Mouse (Mus musculus) cortical plate, adult 2 months (tissue): ENCODE measurements around the gene Ucp3.

Source experiments
- CTCF ChIP-seq: fragments of 200-500 bp; IDR thresholded peaks from 2 replicates; pipeline ENCODE4 v1.5.1; 2011; ENCODE audit warnings: mild to moderate bottlenecking, control low read depth, low read length; ENCODE audit not compliant: insufficient read depth; ENCODE audit errors: extremely low read depth
- POLR2A ChIP-seq: fragments of 200-500 bp; IDR thresholded peaks from 2 replicates; pipeline ENCODE4 v1.6.1; 2011; ENCODE audit warnings: mild to moderate bottlenecking, low read length, control low read depth; ENCODE audit not compliant: insufficient read depth; ENCODE audit errors: extremely low read depth

- TF ChIP-seq CTCF, result no peak
- TF ChIP-seq POLR2A, result no peak
Observed at GRCm38 (mm10) chr7:100466781-100467510, 5.8 kb upstream of the Ucp3 start.
